Mouse (Mus musculus) liver, adult 2 months (tissue): Measurements from ENCODE around the gene 1700017D01Rik. TPM values are rescaled to one million over a fixed set of nuclear protein-coding genes. Genes with fewer than 3 reads are reported as not detected.

Source experiments
- DNase-seq: peaks from one replicate; pipeline ENCODE4 v3.0.0-alpha.2; 2011; ENCODE audit warnings: low read depth, low spot score; ENCODE audit errors: extremely low read depth
- H3K27ac ChIP-seq: fragments of 200-500 bp; replicated peaks from 2 replicates; pipeline ENCODE4 v1.5.1; 2012; ENCODE audit warnings: low read depth, mild to moderate bottlenecking, control low read depth, inconsistent platforms, low read length; ENCODE audit not compliant: insufficient read depth
- H3K27me3 ChIP-seq: fragments of 200-500 bp; 2 replicates; pipeline ENCODE4 v1.6.1; 2012; ENCODE audit warnings: mild to moderate bottlenecking, moderate library complexity, low read length, inconsistent platforms; ENCODE audit not compliant: control insufficient read depth, insufficient read depth
- H3K36me3 ChIP-seq: fragments of 200-500 bp; 2 replicates; pipeline ENCODE4 v1.6.1; 2012; ENCODE audit warnings: low read length, inconsistent platforms; ENCODE audit not compliant: control insufficient read depth, insufficient read depth
- H3K4me1 ChIP-seq: fragments of 200-500 bp; 2 replicates; pipeline ENCODE4 v1.6.1; 2011; ENCODE audit warnings: low read length; ENCODE audit not compliant: control insufficient read depth, insufficient read depth
- H3K4me3 ChIP-seq: fragments of 200-500 bp; 2 replicates; pipeline ENCODE4 v1.5.1; 2011; ENCODE audit warnings: low read depth, mild to moderate bottlenecking, control low read depth, low read length, moderate library complexity; ENCODE audit not compliant: insufficient read depth
- H3K79me2 ChIP-seq: fragments of 200-500 bp; 2 replicates; pipeline ENCODE4 v1.6.1; 2012; ENCODE audit warnings: inconsistent platforms, mild to moderate bottlenecking, low read length, moderate library complexity; ENCODE audit not compliant: control insufficient read depth, insufficient read depth
- H3K9ac ChIP-seq: fragments of 200-500 bp; 2 replicates; pipeline ENCODE4 v1.6.1; 2012; ENCODE audit warnings: low read depth, mild to moderate bottlenecking, control low read depth, inconsistent platforms, low read length
- CTCF ChIP-seq: fragments of 200-500 bp; IDR thresholded peaks from 2 replicates; pipeline ENCODE4 v1.5.1; 2011; ENCODE audit warnings: low read depth, low read length, control low read depth
- POLR2A ChIP-seq: fragments of 200-500 bp; IDR thresholded peaks from 2 replicates; pipeline ENCODE4 v1.6.1; 2011; ENCODE audit warnings: low read length, control low read depth; ENCODE audit not compliant: insufficient read depth; ENCODE audit errors: extremely low read depth
- WGBS: fragments of 180-500 bp; shearing (Covaris S2); methylation state at CpG from one replicate; pipeline ENCODE4 v1.1.7; 2018; 5-methylcytosine and 5-hydroxymethylcytosine counted together
- polyA plus RNA-seq: library from polyadenylated mRNA; depleted of rRNA; stranded (reverse); fragments of >200 nt; gene quantifications from 2 replicates; pipeline ENCODE4 v1.2.3, GENCODE M21; 2012; rRNA removed
- total RNA-seq: library from RNA; depleted of rRNA; stranded (reverse); fragments of >200 nt; gene quantifications from 2 replicates; pipeline ENCODE4 v1.2.3, GENCODE M21; 2014; rRNA removed

The 1700017D01Rik gene
- total and polyA plus RNA-seq, 2 experiments: not detected

- WGBS: 17% methylated on average over 3 of the region's 3 CpGs
- Histone ChIP-seq H3K27me3 (no peaks in the 10 kb centered on the region), H3K4me3 (no peak overlapping the region), H3K79me2 (no peaks in the 10 kb centered on the region), H3K27ac (peak overlapping the region; percentile 99), H3K4me1 (peaks cover 26% of the 10 kb centered on the region), H3K9ac (peak overlapping the region; percentile 52), H3K36me3 (no peaks in the 10 kb centered on the region)
- TF ChIP-seq POLR2A (no peak), CTCF (no peak)
- peak; percentile 90 for DNase-seq
Observed at GRCm38 (mm10) chr19:11053277-11053676, 77.4 kb downstream of the 1700017D01Rik start.

DNA sequence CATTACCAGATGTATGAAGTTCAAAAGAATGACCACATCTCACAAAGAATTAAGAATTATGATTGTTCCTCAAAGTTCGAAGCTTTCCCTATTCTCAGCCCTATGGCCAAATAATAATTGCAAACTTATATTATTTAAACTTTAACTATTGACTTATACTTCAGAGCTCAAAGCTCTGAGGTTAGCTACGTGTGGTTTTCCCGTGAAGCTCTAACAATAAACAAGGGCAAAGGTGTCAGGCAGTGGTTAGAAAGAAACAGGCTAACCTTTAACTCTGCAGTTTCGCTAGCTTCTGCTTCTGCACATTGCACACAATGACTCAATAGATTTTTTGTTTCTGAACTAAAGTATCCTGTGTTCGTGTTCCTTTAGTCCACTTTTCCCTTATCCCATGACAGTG is 77.8 kb downstream of the 1700017D01Rik start:
- Histone ChIP-seq H3K9ac (no peak overlapping the region), H3K36me3 (peaks cover 2% of the 10 kb centered on the region; the same call in 1 of the 2 replicates), H3K79me2 (no peaks in the 10 kb centered on the region), H3K4me1 (peaks cover 28% of the 10 kb centered on the region), H3K27ac (peak overlapping the region; percentile 90), H3K4me3 (no peak overlapping the region), H3K27me3 (no peaks in the 10 kb centered on the region)
- no peak for TF ChIP-seq CTCF
- TF ChIP-seq POLR2A: no peak
- DNase-seq: peak; percentile 94
- WGBS: 12% methylated on average over 5 of the region's 5 CpGs

GRCm38 (mm10) chr19:11050286-11050685 is 80.4 kb downstream of the 1700017D01Rik start:
- Histone ChIP-seq H3K27me3 (no peaks in the 10 kb centered on the region), H3K4me3 (peak overlapping the region; percentile 63), H3K4me1 (peaks cover 28% of the 10 kb centered on the region), H3K27ac (peak overlapping the region; percentile 98), H3K79me2 (no peaks in the 10 kb centered on the region), H3K9ac (peak overlapping the region; percentile 81), H3K36me3 (peaks cover 9% of the 10 kb centered on the region; the same call in 1 of the 2 replicates)
- TF ChIP-seq CTCF (no peak), POLR2A (no peak)
- DNase-seq: peak; percentile 90
- WGBS: 10% methylated on average over 2 of the region's 2 CpGs

DNA sequence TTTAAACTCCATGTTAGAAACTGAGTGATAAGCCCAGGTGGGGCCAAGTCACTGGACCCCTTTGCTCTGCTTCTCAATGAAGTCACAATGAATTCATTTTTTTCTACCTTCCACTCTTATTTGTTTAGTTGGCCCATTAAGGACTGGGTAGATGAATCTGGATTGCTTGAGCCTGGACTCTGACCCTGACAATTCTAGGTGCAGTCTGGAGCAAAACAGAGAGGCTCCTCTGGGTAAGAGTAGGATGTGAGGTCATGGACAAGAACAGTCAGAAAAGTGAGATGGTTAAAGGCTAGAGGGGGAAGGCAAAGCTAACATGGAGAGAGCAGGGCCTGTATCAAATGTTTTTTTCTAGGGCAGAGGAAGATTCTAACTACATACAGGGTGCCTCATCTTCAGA is 81.2 kb downstream of the 1700017D01Rik start:
- H3K9ac ChIP-seq: no peak overlapping the region; the same call in 1 of the 2 replicates
- H3K27me3 ChIP-seq: no peaks in the 10 kb centered on the region
- H3K4me1 ChIP-seq: peaks cover 28% of the 10 kb centered on the region
- H3K27ac ChIP-seq: peak overlapping the region; percentile 98
- no peaks in the 10 kb centered on the region for H3K79me2 ChIP-seq
- peaks cover 9% of the 10 kb centered on the region; the same call in 1 of the 2 replicates for H3K36me3 ChIP-seq
- peak overlapping the region; percentile 63 for H3K4me3 ChIP-seq
- DNase-seq: peak; percentile 69
- no peak for TF ChIP-seq CTCF
- TF ChIP-seq POLR2A: no peak

DNA sequence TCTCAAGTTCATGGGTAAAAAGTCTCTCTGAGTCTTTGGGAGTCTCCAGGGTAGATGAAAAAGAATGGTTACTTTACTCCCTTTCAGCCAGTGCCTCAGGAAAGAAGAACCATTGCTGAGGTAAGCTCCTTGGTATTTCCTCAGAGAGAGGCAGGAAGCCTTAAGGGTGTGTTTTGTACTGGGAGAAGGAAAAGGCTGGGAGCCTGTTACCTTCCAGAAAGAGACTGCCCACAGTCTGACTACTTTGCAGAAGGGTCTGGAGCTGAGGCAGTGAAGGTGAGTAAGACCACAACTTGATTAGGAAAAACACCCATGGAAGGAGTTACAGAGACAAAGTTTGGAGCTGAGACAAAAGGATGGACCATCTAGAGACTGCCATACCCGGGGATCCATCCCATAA is 82.2 kb downstream of the 1700017D01Rik start:
- WGBS: 90% methylated on average over 1 of the region's 1 CpGs
- H3K36me3 ChIP-seq: peaks cover 9% of the 10 kb centered on the region; the same call in 1 of the 2 replicates
- no peak overlapping the region for H3K9ac ChIP-seq
- H3K27ac ChIP-seq: peak overlapping the region; percentile 23
- TF ChIP-seq POLR2A (no peak), CTCF (no peak)
- no peak overlapping the region for H3K4me3 ChIP-seq
- H3K4me1 ChIP-seq: peaks cover 23% of the 10 kb centered on the region
- no peaks in the 10 kb centered on the region; the same call in 1 of the 2 replicates for H3K79me2 ChIP-seq
- no peak for DNase-seq
- no peaks in the 10 kb centered on the region for H3K27me3 ChIP-seq

DNA sequence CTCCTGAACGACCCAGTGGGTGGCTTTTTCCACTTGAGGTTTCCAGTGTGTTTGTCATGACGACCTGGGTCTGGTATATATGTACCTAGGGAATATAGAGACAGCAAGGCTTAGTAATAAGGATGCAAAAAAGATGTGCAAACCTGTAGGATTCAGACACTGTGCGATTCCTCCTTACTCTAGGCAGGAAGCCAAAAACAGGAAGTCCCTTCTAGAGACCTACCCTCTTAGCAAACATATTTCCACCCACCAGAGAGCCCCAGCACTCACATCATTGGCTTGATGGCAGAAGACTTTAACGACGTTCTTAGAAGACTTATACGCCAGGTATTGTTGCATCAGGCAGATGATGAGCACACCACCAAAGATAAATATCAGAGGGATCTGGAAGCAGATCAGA is 82.7 kb downstream of the 1700017D01Rik start:
- no peaks in the 10 kb centered on the region; the same call in 1 of the 2 replicates for H3K79me2 ChIP-seq
- H3K36me3 ChIP-seq: peaks cover 9% of the 10 kb centered on the region; the same call in 1 of the 2 replicates
- DNase-seq: peak; percentile 52
- TF ChIP-seq POLR2A (no peak), CTCF (no peak)
- no peak overlapping the region for H3K4me3 ChIP-seq
- H3K27me3 ChIP-seq: no peaks in the 10 kb centered on the region
- no peak overlapping the region for H3K9ac ChIP-seq
- H3K4me1 ChIP-seq: peaks cover 21% of the 10 kb centered on the region
- peak overlapping the region; percentile 23; the same call in 1 of the 2 replicates for H3K27ac ChIP-seq
- 57% methylated on average over 6 of the region's 6 CpGs for WGBS

Other genes with a start within 250 kb of the 1700017D01Rik start
- gene Tmem109, start 248.9 kb downstream of the 1700017D01Rik start, total RNA-seq: 7.1 and 8.9 TPM in 2 replicates
- 32.2 and 35.2 TPM in 2 replicates for gene Tmem109, start 248.9 kb downstream of the 1700017D01Rik start, polyA plus RNA-seq
- gene Prpf19, start 235.6 kb downstream of the 1700017D01Rik start, total RNA-seq: 95.5 and 100 TPM in 2 replicates
- gene Prpf19, start 235.6 kb downstream of the 1700017D01Rik start, polyA plus RNA-seq: 150 and 184 TPM in 2 replicates
- not detected in 2 replicates for gene Zp1, start 210.2 kb downstream of the 1700017D01Rik start, total RNA-seq
- not detected in 2 replicates for gene Zp1, start 210.2 kb downstream of the 1700017D01Rik start, polyA plus RNA-seq
- gene Ptgdr2, start 193.7 kb downstream of the 1700017D01Rik start, total RNA-seq: not detected in 2 replicates
- not detected in 2 replicates for gene Ptgdr2, start 193.7 kb downstream of the 1700017D01Rik start, polyA plus RNA-seq
- 1.2 and 1.3 TPM in 2 replicates for gene Ccdc86, start 181.6 kb downstream of the 1700017D01Rik start, total RNA-seq
- gene Ccdc86, start 181.6 kb downstream of the 1700017D01Rik start, polyA plus RNA-seq: 4.3 and 4.4 TPM in 2 replicates
- not detected in 2 replicates for gene Ms4a10, start 156.2 kb downstream of the 1700017D01Rik start, total RNA-seq
- gene Ms4a10, start 156.2 kb downstream of the 1700017D01Rik start, polyA plus RNA-seq: not detected in 2 replicates
- not detected in 2 replicates for gene Ms4a15, start 137.6 kb downstream of the 1700017D01Rik start, total RNA-seq
- gene Ms4a15, start 137.6 kb downstream of the 1700017D01Rik start, polyA plus RNA-seq: not detected in 2 replicates
- gene Ms4a18, start 112.8 kb downstream of the 1700017D01Rik start, total RNA-seq: not detected in 2 replicates
- not detected in 2 replicates for gene Ms4a18, start 112.8 kb downstream of the 1700017D01Rik start, polyA plus RNA-seq
- gene Ms4a8a, start 49.8 kb downstream of the 1700017D01Rik start, total RNA-seq: 0.83 and 1.7 TPM in 2 replicates
- gene Ms4a8a, start 49.8 kb downstream of the 1700017D01Rik start, polyA plus RNA-seq: 0.78 and 1.9 TPM in 2 replicates
- not detected in 2 replicates for gene 1700025F22Rik, start 34.4 kb upstream of the 1700017D01Rik start, total RNA-seq
- not detected in 2 replicates for gene 1700025F22Rik, start 34.4 kb upstream of the 1700017D01Rik start, polyA plus RNA-seq
- not detected in 2 replicates for gene Ms4a13, start 65.9 kb upstream of the 1700017D01Rik start, total RNA-seq
- gene Ms4a13, start 65.9 kb upstream of the 1700017D01Rik start, polyA plus RNA-seq: not detected in 2 replicates
- gene Ms4a12, start 101.6 kb upstream of the 1700017D01Rik start, total RNA-seq: not detected in 2 replicates
- not detected in 2 replicates for gene Ms4a12, start 101.6 kb upstream of the 1700017D01Rik start, polyA plus RNA-seq
- 0.74 and 1.7 TPM in 2 replicates for gene Ms4a1, start 135.4 kb upstream of the 1700017D01Rik start, total RNA-seq
- gene Ms4a1, start 135.4 kb upstream of the 1700017D01Rik start, polyA plus RNA-seq: 0.07 and 0.20 TPM in 2 replicates
- not detected in 2 replicates for gene Ms4a5, start 153.0 kb upstream of the 1700017D01Rik start, total RNA-seq
- gene Ms4a5, start 153.0 kb upstream of the 1700017D01Rik start, polyA plus RNA-seq: not detected in 2 replicates
- gene Ms4a14, start 183.6 kb upstream of the 1700017D01Rik start, total RNA-seq: 0.07 TPM in 1 of 2 replicates, not detected in the other
- not detected in 2 replicates for gene Ms4a14, start 183.6 kb upstream of the 1700017D01Rik start, polyA plus RNA-seq
- gene Ms4a7, start 205.3 kb upstream of the 1700017D01Rik start, total RNA-seq: 1.3 TPM in 2 replicates
- 0.21 and 0.35 TPM in 2 replicates for gene Ms4a7, start 205.3 kb upstream of the 1700017D01Rik start, polyA plus RNA-seq
- gene Ms4a4a, start 244.6 kb upstream of the 1700017D01Rik start, total RNA-seq: 0.28 TPM in 1 of 2 replicates, not detected in the other
- not detected in 2 replicates for gene Ms4a4a, start 244.6 kb upstream of the 1700017D01Rik start, polyA plus RNA-seq